Mouse (Mus musculus): ENCODE measurements around the gene Rec8. TPM values are rescaled to one million over a fixed set of nuclear protein-coding genes. Genes with fewer than 3 reads are reported as not detected.

Gene Rec8
- total and polyA plus RNA-seq, 3 experiments, result not detected

DNA sequence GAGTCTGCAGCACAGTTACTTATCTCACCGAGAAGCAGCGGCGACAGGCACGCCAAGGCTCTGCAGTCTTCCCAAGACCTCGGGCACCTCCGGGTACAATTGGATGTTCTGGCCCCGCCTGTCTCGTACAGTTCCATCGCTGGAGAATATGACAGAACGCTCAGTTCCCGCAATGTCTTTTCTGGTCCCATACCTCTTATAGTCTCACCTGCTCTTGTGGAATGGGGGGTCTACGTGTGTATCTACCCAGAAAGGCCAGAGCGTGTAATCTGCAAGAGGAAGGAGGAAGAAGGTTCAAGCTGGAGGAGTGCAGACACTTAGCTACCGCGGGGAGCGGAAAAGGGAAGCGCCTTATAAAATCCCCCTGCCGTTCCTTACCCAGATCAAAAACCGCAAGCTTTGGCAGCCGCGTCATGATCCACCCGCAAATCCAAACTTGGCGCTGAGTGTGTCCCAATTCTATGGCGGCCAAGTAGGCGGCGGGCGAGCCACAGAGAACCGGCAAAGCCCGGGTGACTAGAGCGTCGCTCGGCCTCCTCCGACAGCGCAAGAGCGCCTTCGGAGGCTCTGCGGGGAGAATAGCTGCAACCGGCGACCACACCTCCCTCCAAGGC, 42.2 kb downstream of the Rec8 start, which contains the start of gene Mdp1:
Mdp1 (minus strand) TSS at position 549 of the 614 bp plus-strand sequence.
- in situ Hi-C loops (cut with MboI; ENCODE audit: low pct_ligation_motif_present, low pct_unique_long_range_greater_than_20kb, low sequenced_read_pairs) (no loop called here), dilution Hi-C loops (cut with MboI; ENCODE audit: extremely low pct_ligation_motif_present, extremely low pct_unique_long_range_greater_than_20kb, low sequenced_read_pairs) (no loop called here)
- no peak within 1 kb of the TSS for H3K27ac ChIP-seq (ENCODE audit: insufficient read depth, low read depth)
- no peaks in the 10 kb centered on the region for H3K27me3 ChIP-seq (replicated peaks)
- H3K4me3 ChIP-seq (replicated peaks in 1 of 3; ENCODE audit: low read depth in 2 of 3, low read length in 2 of 3, poor library complexity in 1 of 3), result peak within 1 kb of the TSS; percentile 64 to 79 (median 70)
- peaks cover 21 to 60% of the 10 kb centered on the region in 2 experiments for H3K36me3 ChIP-seq (replicated peaks in 1 of 2; ENCODE audit: control insufficient read depth in 1 of 2, insufficient read depth in 1 of 2, low read length in 1 of 2)
- peaks cover 4% of the 10 kb centered on the region for H3K79me2 ChIP-seq (replicated peaks; ENCODE audit: control insufficient read depth, extremely low read depth, insufficient read depth, poor library complexity, severe bottlenecking)
- no peaks in the 10 kb centered on the region for H3K9me3 ChIP-seq (replicated peaks; ENCODE audit: low read length)
- H3K4me2 ChIP-seq (ENCODE audit: insufficient read depth, low read depth, poor library complexity, severe bottlenecking), result peak within 1 kb of the TSS; percentile 95
- TF ChIP-seq ZNF384 (IDR thresholded peaks at IDR 0.05; ENCODE audit: low read depth, low read length) (0 out of 2 replicates have a peak, but pooled peaks have one; percentile 5), USF2 (conservative IDR thresholded peaks at IDR 0.05; ENCODE audit: low read depth, low read length) (no peak), CHD1 (IDR thresholded peaks at IDR 0.05; ENCODE audit: low read depth, low read length) (no peak), HCFC1 (IDR thresholded peaks at IDR 0.05; ENCODE audit: low read depth, low read length) (peak; percentile 80), POLR2A (IDR thresholded peaks at IDR 0.05; ENCODE audit: low read depth, low read length) (peak; percentile 73), NRF1 (IDR thresholded peaks at IDR 0.05; ENCODE audit: low read depth, low read length) (peak; percentile 32), KAT2A (IDR thresholded peaks at IDR 0.05; ENCODE audit: insufficient replicate concordance, low read length) (peak; percentile 48; the same call in 1 of the 2 replicates), RCOR1 (conservative IDR thresholded peaks at IDR 0.05; ENCODE audit: low read depth, low read length) (no peak), PAX5 (IDR thresholded peaks at IDR 0.05; ENCODE audit: low read length) (no peak), BHLHE40 (IDR thresholded peaks at IDR 0.05; ENCODE audit: low read depth, low read length) (no peak), GABPA (IDR thresholded peaks at IDR 0.05; ENCODE audit: insufficient replicate concordance, low read depth, low read length) (peak; percentile 68; the same call in 1 of the 2 replicates), USF1 (IDR thresholded peaks at IDR 0.05; ENCODE audit: low read depth, low read length) (no peak), ETS1 (conservative IDR thresholded peaks at IDR 0.05; ENCODE audit: low read depth, low read length) (no peak), ZKSCAN1 (IDR thresholded peaks at IDR 0.05; ENCODE audit: borderline replicate concordance, low read depth, low read length) (no peak), RAD21 (IDR thresholded peaks at IDR 0.05; ENCODE audit: low read depth, low read length) (no peak; the same call in 1 of the 2 replicates), ZMIZ1 (IDR thresholded peaks at IDR 0.05; ENCODE audit: low read depth, low read length) (no peak), IRF4 (IDR thresholded peaks at IDR 0.05; ENCODE audit: low read depth, low read length) (no peak; the same call in 1 of the 2 replicates), MAFK (IDR thresholded peaks at IDR 0.05; ENCODE audit: insufficient replicate concordance, low read length) (no peak), EP300 (IDR thresholded peaks at IDR 0.05; ENCODE audit: low read length) (no peak), JUN (IDR thresholded peaks at IDR 0.05; ENCODE audit: insufficient read depth, low read depth, low read length) (no peak), MAZ (IDR thresholded peaks at IDR 0.05; ENCODE audit: low read depth, low read length) (no peak; the same call in 1 of the 2 replicates), CTCF (conservative IDR thresholded peaks at IDR 0.05 in 1 of 2, IDR thresholded peaks at IDR 0.05 in 1 of 2; ENCODE audit: low read depth in 2 of 2, low read length in 2 of 2) (peak in 1 of 2 experiments; percentile 76; a peak in 2 of 4 replicates), TCF12 (IDR thresholded peaks at IDR 0.05; ENCODE audit: low read depth, low read length) (peak; percentile 76; the same call in 1 of the 2 replicates), POLR2AphosphoS2 (IDR thresholded peaks at IDR 0.05; ENCODE audit: low read depth, low read length) (no peak), ELF1 (IDR thresholded peaks at IDR 0.05; ENCODE audit: low read depth, low read length) (peak; percentile 56; the same call in 1 of the 2 replicates), ZC3H11A (IDR thresholded peaks at IDR 0.05; ENCODE audit: low read depth, low read length) (no peak), TBP (conservative IDR thresholded peaks at IDR 0.05; ENCODE audit: low read depth, low read length) (0 out of 2 replicates have a peak, but pooled peaks have one; percentile 45), SMC3 (IDR thresholded peaks at IDR 0.05; ENCODE audit: low read depth, low read length) (peak; percentile 21; the same call in 1 of the 2 replicates), NELFE (IDR thresholded peaks at IDR 0.05; ENCODE audit: low read depth, low read length) (peak; percentile 62; the same call in 1 of the 2 replicates), SIN3A (IDR thresholded peaks at IDR 0.05; ENCODE audit: low read length) (peak; percentile 73), MEF2A (IDR thresholded peaks at IDR 0.05; ENCODE audit: borderline replicate concordance, low read depth, low read length) (peak; percentile 73), MAX (IDR thresholded peaks at IDR 0.05; ENCODE audit: low read length) (no peak; the same call in 1 of the 2 replicates), MXI1 (IDR thresholded peaks at IDR 0.05; ENCODE audit: low read depth, low read length) (peak; percentile 81), JUND (conservative IDR thresholded peaks at IDR 0.05; ENCODE audit: low read depth, low read length) (no peak)
- peak within 1 kb of the TSS; percentile 87 for H3K9ac ChIP-seq (ENCODE audit: insufficient read depth, low read depth)
- peaks cover 0 to 16% of the 10 kb centered on the region in 2 experiments; a peak in 2 of 4 replicates for H3K4me1 ChIP-seq (ENCODE audit: control insufficient read depth in 1 of 2, insufficient read depth in 2 of 2)
- peak; percentile 74 for DNase-seq (ENCODE audit: extremely low read depth)

Measured in CH12.LX (cell line).